Mouse (Mus musculus): Measurements from ENCODE around the gene Gm266.

GRCm38 (mm10) chr12:111436170-111436569 is 49.5 kb downstream of the Gm266 start:
- TF ChIP-seq CTCF (IDR thresholded peaks at IDR 0.05; ENCODE audit: low read depth): no peak
- TF ChIP-seq EP300 (IDR thresholded peaks at IDR 0.05; ENCODE audit: low read depth): no peak

Measured in heart, postnatal 0 days (tissue).